Mouse (Mus musculus): ENCODE data around the gene Ndufb3.
"Not testable (repeated sequence)": the region's sequence is repeated elsewhere in the genome, so short reads cannot be mapped to it uniquely, and the experiment has no call there.

Gene Ndufb3

DNA sequence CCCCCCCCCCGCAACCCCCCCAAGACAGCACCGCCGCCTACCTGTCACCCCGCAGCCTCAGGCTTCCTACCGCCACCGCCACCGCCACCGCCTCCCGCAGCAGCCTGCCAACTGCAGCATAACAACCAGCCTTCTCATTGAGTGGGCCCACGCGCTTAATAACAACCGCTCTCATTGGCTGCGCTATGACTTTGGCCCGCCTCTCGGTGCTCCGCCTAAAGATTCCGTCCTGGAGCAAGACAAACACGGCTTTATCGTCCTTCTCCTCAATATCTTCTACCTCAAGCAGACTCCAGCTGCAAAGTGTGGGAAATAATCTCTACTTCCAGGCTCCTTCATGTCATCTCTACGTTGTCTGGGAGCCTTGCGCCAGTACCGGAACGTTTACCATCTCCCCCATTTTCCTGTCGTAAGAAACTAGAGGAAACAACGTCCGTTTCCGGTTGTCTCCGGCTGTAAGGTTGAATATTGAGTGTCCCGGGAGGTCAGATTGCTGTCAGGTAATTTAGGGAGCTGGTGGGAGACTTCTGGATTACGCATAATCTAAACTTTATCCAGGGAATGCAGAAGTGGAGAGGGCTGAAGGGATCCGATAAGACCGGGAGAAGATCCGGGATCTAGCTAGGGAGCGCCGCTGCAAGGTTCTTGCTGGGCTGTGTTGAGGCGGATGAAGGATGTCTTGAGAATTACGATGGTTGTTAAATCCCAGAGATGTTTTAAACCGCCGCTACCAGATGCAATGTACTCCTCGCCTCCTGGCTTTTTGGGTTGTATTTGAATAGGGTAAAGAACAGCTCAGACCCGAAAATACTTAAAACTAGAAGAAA lies at the start of gene Ndufb3, which contains the start of gene Fam126b:
Ndufb3 (plus strand) TSS at position 214 of the 827 bp plus-strand sequence.
Fam126b (minus strand) TSS at position 153 of the 827 bp plus-strand sequence.
- peak; percentile 92 for DNase-seq

DNA sequence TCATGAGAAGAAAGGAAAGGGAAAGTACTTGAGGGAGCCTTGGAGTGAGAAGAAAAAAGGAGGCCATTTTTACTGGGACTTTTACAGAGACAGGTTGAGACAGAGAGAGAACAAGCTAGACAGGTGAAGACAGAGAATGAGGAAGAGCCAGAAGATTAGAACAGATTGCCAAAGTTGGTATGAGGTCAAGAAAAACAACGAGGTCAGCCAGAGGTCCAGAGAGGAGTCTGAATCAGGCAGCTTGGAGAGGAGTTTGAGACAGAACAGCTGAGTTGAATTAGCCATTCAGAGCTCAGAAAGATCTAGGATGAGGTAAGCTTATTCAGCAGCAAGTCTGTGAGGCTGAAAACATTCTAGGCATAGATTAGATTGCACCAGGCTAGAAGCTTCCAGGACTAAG lies 44.8 kb upstream of the Ndufb3 start:
- no peak for DNase-seq

- not testable (repeated sequence) for DNase-seq
Measured at GRCm38 (mm10) chr1:58560370-58560769, 25.8 kb upstream of the Ndufb3 start.

DNA sequence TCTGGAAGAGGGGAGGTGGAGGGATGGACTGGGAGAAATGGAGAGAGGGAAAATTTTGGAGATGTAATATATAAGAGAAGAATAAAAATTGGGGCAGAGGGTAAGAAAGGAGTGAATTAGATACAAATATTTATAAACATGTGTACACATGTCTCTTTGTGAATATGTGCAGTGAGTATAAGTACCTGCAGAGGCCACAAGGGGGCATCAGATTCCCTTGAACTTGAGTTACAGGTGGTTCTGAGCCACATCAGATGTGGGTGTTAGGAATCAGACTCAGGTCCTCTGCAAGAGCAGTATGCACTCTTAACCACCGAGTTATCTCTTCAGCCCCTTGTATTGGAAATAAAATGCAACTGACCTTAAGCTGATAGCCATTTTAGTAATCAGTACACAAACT lies 23.7 kb upstream of the Ndufb3 start:
- DNase-seq, result peak; percentile 41

- no peak for DNase-seq
Measured at GRCm38 (mm10) chr1:58564981-58565380, 21.2 kb upstream of the Ndufb3 start.

DNA sequence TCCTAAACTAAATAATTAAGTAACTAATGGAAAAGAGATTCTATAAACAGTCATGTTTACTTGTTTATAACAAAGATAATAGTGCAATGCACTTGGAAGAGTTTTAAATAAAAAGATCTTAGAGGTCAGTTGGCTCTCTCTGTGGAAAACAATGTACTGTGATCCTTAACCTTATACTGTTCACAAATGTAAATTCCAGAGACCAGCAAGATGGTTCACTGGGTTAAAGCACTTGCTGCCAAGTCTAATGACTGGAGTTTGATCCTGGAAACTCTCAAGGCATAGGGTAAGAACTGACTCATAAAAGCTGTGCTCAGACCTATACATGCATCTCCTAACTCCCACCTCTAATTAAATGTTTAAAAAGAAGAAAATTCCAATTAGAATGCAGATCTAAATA lies 19.6 kb upstream of the Ndufb3 start:
- no peak for DNase-seq

DNA sequence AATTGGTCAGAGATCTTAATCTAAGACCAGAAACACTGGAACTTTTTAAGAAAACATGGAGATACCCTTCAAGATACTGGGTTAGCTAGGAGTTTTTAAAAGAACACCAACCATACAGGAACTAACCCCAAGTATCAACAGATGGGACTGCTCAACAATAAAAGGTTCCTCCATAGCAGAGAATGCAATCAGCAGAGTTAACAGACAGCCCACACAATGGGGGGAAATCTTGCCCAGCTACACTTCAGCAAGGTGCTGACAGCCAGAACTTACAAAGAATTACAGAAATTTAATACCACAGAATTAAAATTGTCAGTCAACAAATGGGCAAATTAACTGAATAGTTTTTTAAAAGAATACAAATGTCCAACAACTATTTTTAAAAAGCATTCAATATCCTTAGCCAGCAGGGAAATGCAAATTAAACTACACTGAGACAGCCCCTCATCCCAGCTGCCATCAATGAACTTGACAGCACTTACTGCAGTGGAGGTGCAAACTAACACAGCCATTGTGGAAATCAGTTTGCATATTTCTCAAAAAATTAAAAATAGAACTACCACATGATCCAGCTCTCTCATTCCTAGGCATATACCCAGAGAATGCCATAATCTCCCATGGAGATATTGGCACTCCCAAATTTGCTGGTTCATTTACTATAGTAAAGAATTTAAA lies 17.6 kb upstream of the Ndufb3 start:
- no peak for DNase-seq

DNA sequence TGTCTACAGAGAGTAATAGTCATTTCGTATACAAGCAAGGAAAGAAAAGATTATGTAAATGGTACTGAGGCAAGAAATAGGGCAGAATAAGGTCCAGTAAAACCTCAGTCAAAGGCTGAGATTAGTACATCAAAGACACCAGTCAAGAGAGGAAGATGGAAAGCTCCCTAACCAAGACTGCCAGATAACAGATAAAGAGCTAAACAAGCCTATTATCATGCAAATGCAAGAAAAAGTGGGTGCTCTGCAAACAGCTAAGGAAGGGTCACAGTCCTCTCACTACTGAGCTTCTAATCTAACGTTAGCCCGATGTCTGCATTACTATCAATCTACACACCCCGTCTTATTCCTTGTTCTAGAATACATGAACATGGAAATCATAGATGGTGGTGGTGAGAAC lies 15.7 kb upstream of the Ndufb3 start:
- DNase-seq, result no peak

- DNase-seq, result no peak
Measured at GRCm38 (mm10) chr1:58579179-58579578, 7.0 kb upstream of the Ndufb3 start.

- no peak for DNase-seq
Measured at GRCm38 (mm10) chr1:58582611-58583010, 3.6 kb upstream of the Ndufb3 start.

DNA sequence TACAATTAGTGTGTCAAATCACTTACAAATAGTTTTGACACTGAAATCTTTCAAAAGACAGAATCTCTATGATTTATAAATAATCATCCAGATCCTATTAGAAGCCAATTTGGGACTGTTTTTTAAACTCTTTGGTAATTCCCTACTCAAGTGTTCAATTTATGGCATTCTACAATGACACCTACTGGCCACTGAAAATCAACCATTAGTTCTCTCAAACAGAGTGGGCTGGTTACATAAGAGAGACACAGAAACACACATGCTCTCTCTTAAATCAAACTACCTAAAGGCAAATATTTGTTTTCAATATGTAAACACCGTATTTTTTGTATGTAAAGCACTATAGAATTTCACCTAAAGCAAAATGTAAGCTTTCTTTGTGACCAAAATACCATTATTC lies 1.9 kb upstream of the Ndufb3 start:
- DNase-seq, result no peak

DNA sequence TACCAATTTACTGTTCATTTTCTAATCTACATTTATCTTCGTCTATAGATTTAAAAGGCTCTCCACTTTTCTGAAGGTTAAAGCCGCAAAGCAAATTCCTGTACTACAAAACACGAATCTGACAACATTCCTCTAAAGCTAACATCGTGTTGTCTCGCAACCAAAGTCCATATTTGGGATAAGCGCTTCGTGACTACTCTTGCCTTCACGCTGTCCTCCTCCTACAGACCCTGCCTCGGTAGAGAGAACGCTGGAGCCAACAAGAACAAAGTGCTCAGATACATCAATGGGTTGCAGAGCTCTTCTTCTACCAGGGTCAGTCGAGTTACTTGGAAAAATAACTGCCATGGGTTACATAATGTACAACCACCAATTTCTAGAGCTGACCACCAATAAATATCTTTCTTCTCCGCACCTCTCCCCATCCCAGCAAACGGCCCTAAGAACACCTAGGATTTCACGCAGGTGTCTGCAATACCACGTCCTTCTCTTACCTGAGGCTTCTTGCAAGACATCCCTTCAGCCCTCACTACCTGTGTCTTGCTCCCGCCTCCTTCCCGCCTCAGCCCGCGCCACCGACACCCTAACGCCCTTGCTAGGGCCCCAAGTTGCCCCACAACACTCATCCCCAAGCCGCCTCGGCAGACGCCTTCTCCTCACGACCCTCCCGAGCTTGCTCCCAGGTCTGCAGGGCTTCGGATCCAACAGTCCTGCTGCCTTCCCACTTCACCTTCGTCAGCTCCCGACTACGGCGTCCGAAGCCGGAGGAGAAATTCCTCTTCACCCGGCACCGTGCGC lies 612 bp upstream of the Ndufb3 start:
- no peak for DNase-seq

DNA sequence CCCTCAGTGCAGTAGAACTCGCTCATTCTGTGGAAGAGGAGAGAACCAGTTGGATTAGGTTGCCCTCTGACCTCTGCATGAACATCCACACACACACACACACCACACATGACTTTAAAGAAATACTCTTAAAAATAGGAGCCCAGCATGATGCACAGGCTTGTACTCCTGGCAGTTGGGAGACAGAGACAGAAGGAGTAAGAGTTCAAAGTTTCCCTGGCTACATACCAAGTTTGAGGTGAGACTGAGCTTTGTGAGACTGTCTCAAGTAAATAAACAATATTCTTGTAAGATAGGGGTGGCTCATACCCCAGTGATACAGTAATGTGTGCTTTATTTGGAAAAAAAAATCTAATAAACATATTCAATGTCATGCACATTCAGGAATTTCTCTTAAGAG lies 1.3 kb downstream of the Ndufb3 start:
- DNase-seq, result no peak

DNA sequence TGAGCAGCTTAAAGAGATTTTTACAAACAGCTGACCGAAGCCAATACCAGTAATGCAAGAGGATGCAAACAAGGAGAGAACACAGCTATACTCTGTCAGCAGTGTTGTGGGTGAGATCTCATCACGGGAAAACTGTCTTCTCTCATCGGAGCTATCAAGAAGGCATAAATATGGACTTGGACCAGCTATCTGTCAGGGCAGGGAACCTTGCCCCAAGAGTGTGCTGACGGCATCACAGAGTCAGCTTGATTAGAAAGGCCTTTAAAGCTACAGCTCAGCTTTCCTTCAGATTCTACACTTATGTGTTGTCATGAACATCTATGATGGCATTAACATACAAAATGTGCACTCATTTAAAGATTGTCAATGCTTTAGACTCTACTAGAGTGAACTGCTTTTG lies 16.5 kb downstream of the Ndufb3 start:
- no peak for DNase-seq

DNA sequence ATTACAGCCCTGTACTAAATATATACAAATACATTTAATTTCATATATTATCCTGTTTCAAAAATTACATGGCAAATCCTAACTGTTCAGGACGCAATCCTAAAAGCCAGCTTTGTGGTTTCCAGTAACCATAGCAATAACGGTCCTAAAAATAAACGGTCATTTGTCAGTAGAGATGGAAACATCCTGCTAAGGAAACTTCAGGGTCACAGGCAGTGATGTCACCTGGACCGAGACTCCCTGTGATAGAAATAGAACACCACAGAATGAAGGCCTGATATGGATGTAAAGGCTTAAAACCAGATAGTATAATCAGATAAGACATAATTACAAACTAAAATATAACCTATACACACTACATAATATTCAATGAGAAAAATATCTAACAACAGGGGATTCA lies 17.6 kb downstream of the Ndufb3 start:
- no peak for DNase-seq

DNA sequence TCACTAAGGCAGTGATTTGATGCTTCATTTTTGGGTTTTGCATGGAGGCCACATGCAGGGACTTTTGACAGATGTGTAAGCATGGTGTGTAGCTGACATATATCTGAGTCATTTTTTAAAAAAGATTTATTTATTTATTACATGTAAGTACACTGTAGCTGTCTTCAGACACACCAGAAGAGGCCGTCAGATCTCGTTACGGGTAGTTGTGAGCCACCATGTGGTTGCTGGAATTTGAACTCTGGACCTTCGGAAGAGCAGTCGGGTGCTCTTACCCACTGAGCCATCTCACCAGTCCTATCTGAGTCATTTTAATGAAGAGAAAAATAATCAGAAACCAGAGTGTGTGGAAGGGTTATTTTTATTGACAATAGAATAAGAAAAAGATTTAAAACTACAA lies 23.4 kb downstream of the Ndufb3 start:
- DNase-seq, result not testable (repeated sequence)

GRCm38 (mm10) chr1:58610166-58610565 lies 24.0 kb downstream of the Ndufb3 start:
- DNase-seq, result no peak

DNA sequence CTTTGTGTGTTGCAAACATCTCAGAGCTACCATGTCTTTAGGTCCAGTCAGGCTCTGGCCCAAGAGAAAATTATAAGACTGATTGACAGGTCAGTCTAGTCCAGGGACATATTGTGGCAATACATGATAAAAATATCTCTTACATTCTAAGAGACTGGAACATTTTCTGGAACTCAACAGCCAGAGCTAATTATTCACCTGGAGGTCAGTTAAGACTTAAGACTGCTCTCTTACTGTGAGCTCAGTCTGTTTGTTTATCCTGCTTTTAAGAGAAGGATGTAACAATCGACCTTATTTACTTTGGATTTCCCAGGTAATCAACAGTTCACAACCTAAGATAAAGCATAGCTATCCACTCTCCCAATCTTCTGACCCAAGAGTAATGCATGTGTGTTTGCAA lies 24.4 kb downstream of the Ndufb3 start:
- DNase-seq, result no peak

GRCm38 (mm10) chr1:58613786-58614185 lies 27.6 kb downstream of the Ndufb3 start:
- peak; percentile 9 for DNase-seq

DNA sequence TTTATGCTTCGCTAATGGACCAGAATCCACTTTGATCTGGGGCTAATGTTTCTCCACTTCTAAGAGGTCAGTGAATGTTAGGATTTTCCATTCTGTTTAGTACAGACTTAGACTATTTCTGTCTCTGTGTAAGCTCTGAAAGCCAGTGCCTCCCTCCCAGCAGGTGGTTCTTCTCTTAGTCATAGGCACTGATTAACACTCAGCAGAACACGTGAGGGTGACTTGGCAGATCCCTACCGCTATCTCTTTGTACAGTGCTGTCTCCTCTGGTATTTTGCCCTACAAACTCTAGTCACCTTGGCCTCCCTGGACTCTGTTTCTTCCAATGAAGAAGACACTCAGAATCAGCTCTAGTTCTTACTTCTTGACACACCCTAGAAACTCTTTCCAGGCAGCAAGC lies 28.2 kb downstream of the Ndufb3 start:
- no peak for DNase-seq

GRCm38 (mm10) chr1:58615146-58615545 lies 29.0 kb downstream of the Ndufb3 start:
- DNase-seq, result no peak

DNA sequence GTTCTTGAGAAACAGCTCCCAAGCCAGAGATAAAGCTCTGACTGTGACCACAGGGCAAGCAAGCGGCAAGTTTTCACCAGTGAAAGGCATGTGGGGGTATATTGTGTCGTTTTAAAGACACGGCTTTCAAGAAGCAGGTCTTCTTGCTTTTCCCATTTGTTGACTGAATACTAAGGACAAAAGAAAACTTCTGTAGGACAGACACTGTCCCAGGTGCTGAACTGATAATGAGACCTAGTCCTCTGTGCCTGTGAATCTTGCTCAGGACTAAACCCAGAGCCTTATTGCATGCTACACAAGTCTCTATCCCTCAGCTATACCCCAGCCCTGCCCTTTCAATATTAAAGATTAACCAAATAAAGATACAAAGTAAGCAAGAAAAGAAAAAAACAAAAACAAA lies 30.0 kb downstream of the Ndufb3 start:
- peak; percentile 10 for DNase-seq

GRCm38 (mm10) chr1:58617076-58617475 lies 30.9 kb downstream of the Ndufb3 start:
- no peak for DNase-seq
